Mouse (Mus musculus): Measurements from ENCODE around the gene Gm13030. TPM values are rescaled to one million over a fixed set of nuclear protein-coding genes. Genes with fewer than 3 reads are reported as not detected.

Gene Gm13030
- polyA plus RNA-seq, 1 experiment from 2014 or later, result not detected

DNA sequence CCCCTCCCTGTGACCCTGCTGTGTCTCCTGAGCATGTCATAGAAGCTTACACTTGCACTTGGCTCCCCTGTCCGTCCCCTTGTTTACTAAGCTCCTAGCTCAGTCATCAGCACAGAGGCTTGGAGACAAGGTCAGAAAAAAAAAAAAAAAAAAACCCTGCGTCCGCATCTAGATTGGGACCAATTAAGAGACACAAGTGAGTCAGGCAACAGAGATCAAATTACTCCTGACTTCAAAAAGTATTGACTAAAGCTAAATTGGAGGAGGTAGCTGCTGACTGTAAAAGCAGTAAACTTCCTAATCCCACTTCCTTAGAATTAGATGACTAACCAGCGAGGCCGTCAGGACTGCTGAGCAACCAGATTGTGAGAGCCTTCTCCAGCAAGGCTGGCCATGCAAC lies 8.7 kb downstream of the Gm13030 start:
- Histone ChIP-seq H3K9ac (no peak overlapping the region), H3K36me3 (no peaks in the 10 kb centered on the region), H3K27ac (no peak overlapping the region), H3K27me3 (replicated peaks) (peaks cover 12% of the 10 kb centered on the region; the same call in 1 of the 2 replicates), H3K4me1 (no peaks in the 10 kb centered on the region), H3K4me3 (no peak overlapping the region), H3K9me3 (replicated peaks) (no peaks in the 10 kb centered on the region), H3K4me2 (no peak overlapping the region)
- ATAC-seq, result no peak
- 48% methylated on average over 5 of the region's 5 CpGs for WGBS (ENCODE audit: insufficient replicate concordance)

DNA sequence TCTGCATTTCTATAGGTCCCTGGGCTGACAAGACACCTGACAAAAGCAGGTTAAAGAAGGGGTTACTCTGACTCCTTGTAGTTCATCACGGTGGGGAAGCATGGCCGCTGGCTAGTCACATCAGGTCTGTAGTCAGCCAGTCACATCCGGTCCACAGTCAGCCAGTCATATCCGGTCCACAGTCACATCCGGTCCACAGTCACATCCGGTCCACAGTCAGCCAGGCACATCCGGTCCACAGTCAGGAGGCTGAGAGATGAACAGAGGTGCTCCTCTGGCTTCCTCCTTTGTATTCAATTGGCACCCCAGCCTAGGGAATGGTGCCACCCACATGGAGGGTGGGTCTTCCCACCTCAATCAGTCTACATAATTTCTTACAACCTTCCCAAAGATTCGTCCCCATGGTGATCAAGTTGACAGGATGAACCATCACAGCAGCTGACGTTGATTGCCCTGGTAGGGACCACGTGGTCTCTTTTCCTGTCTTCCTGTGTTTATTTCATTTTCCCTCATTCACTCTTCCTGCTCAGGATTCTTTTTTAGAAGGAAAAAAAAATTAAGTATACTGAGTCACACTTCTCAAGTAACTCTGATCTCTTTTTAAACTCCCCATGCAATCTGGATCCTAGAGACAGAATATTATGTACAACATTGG lies 10.3 kb downstream of the Gm13030 start, which contains the start of gene Pla2g5:
Gene Pla2g5, minus strand, starts transcription at position 139 of the 655 bp plus-strand sequence.
- H3K4me2 ChIP-seq, result no peak within 1 kb of the TSS
- peaks cover 25% of the 10 kb centered on the region for H3K27me3 ChIP-seq (replicated peaks)
- ATAC-seq, result no peak
- no peak within 1 kb of the TSS for H3K4me3 ChIP-seq
- no peaks in the 10 kb centered on the region for H3K9me3 ChIP-seq (replicated peaks)
- 0 out of 2 replicates have a peak, but pooled peaks cover 4% of the 10 kb centered on the region for H3K4me1 ChIP-seq
- H3K36me3 ChIP-seq, result no peaks in the 10 kb centered on the region
- WGBS (ENCODE audit: insufficient replicate concordance), result 49% methylated on average over 10 of the region's 10 CpGs
- H3K27ac ChIP-seq, result no peak within 1 kb of the TSS
- H3K9ac ChIP-seq, result no peak within 1 kb of the TSS

DNA sequence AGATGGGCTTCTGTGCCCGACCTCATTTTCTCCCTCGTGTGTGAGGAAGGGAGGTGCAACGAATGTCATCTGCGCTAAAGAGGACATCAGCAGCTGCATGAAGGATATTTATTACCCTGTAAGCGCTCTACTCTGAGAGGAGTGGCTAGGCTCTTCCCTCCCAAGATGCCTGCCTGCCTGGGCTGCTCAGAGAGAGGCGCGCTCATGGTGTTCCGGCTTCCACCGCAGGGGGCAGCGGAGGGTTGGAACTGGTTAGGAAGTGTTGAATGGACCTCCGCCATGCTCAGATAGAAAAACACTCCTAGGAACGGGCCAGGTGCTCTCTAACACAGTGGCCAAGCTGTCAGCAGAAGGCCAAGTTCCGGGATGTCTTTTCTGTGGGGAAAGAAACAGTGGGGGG lies 14.0 kb downstream of the Gm13030 start:
- 0 out of 2 replicates have a peak, but pooled peaks cover 4% of the 10 kb centered on the region for H3K4me1 ChIP-seq
- no peaks in the 10 kb centered on the region for H3K36me3 ChIP-seq
- H3K4me2 ChIP-seq, result peak overlapping the region; percentile 19
- H3K9ac ChIP-seq, result no peak overlapping the region
- no peak overlapping the region for H3K4me3 ChIP-seq
- H3K9me3 ChIP-seq (replicated peaks), result no peaks in the 10 kb centered on the region
- H3K27ac ChIP-seq, result no peak overlapping the region
- WGBS (ENCODE audit: insufficient replicate concordance), result 5% methylated on average over 13 of the region's 13 CpGs
- no peak for ATAC-seq
- peaks cover 25% of the 10 kb centered on the region for H3K27me3 ChIP-seq (replicated peaks)

DNA sequence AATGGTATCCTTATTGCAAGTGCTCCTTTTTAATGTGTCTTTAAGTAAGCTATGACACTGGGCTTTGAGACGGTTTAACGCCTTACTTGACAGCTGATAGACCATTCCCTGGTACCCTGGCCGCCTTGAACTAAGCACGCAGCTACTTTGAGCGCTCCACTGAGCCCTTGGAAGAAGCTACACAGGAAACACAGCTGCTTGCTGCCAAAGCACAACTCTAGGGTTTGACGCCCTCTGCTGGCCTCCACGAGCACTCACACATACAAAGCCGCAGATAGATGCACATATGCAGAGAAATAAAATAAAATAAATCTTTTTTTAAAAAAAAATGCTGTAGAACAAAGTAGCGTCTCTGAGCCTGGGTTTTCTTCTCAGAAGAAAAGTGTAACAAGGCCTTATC lies 14.5 kb downstream of the Gm13030 start:
- 12% methylated on average over 9 of the region's 9 CpGs for WGBS (ENCODE audit: insufficient replicate concordance)
- no peak for ATAC-seq
- H3K36me3 ChIP-seq, result no peaks in the 10 kb centered on the region
- no peaks in the 10 kb centered on the region for H3K9me3 ChIP-seq (replicated peaks)
- no peak overlapping the region for H3K27ac ChIP-seq
- 0 out of 2 replicates have a peak, but pooled peaks cover 4% of the 10 kb centered on the region for H3K4me1 ChIP-seq
- no peak overlapping the region for H3K9ac ChIP-seq
- H3K4me3 ChIP-seq, result no peak overlapping the region
- peak overlapping the region; percentile 19 for H3K4me2 ChIP-seq
- peaks cover 24% of the 10 kb centered on the region for H3K27me3 ChIP-seq (replicated peaks)

DNA sequence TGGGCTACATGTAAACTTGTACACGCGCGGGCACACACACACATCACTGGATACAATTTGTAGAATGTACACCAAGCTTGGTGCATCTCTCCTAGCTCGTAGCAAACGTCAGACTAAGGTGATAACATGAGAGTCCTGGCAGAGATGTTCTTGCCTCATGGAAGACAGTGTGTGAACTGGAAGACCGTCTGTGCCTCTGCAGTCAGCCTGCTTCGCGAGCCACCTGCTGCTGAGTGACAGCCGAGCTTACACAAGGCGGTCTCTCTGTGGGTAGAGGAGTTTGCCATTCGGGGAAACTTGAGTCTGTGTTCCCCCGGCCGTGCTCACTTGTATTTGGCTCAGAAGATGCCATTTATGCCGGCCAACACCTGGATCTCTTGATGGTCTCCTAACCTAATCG lies 15.3 kb downstream of the Gm13030 start:
- no peaks in the 10 kb centered on the region for H3K36me3 ChIP-seq
- H3K27me3 ChIP-seq (replicated peaks), result peaks cover 25% of the 10 kb centered on the region
- WGBS (ENCODE audit: insufficient replicate concordance), result 48% methylated on average over 15 of the region's 15 CpGs
- no peak overlapping the region for H3K27ac ChIP-seq
- H3K4me3 ChIP-seq, result no peak overlapping the region
- no peak for ATAC-seq
- H3K9ac ChIP-seq, result no peak overlapping the region
- 0 out of 2 replicates have a peak, but pooled peaks cover 4% of the 10 kb centered on the region for H3K4me1 ChIP-seq
- H3K4me2 ChIP-seq, result no peak overlapping the region
- H3K9me3 ChIP-seq (replicated peaks), result no peaks in the 10 kb centered on the region

DNA sequence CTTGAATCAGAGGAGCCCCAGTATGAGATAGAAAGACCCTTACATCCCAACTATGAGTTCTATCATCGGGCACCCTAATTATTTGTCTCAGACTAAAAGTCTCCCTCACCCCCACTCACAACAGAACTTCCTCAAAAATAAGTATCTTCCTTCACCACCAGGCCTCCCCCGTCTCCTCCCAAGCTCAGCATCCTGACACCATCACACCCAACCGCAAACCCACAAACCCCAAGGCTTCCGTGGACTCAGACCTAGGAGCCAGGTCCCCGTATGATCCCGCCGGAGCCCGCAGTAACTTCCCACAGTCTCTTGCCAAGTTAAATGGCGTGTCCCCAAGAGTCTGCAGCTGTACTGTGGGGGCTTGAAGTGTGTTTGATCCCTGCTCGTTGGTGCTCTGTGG lies 16.2 kb downstream of the Gm13030 start:
- WGBS (ENCODE audit: insufficient replicate concordance), result 36% methylated on average over 10 of the region's 10 CpGs
- Histone ChIP-seq H3K27me3 (replicated peaks) (peaks cover 28% of the 10 kb centered on the region), H3K4me1 (0 out of 2 replicates have a peak, but pooled peaks cover 4% of the 10 kb centered on the region), H3K36me3 (no peaks in the 10 kb centered on the region), H3K4me2 (no peak overlapping the region), H3K9ac (no peak overlapping the region), H3K27ac (no peak overlapping the region), H3K4me3 (no peak overlapping the region), H3K9me3 (replicated peaks) (no peaks in the 10 kb centered on the region)
- ATAC-seq, result no peak

DNA sequence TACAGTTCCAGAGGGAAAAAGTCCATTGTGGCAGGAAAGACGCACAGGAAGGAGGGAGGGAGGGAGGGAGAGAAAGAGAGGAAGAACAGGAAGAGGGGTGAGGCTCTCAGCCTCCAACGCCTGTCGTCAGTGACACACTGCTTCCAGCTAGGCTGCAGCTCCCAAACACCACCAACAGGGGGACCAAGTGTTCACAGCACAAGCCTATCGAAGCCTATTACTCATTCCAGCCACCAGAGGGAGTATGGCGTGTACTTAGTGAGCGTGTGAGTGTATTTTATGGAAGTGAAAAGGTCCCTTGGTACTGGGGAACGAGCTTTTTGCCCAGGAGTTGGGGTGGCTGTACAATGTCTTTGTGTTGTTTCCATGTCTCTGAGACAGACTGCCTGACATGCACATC lies 17.3 kb downstream of the Gm13030 start:
- Histone ChIP-seq H3K4me2 (no peak overlapping the region), H3K4me1 (0 out of 2 replicates have a peak, but pooled peaks cover 4% of the 10 kb centered on the region), H3K9ac (no peak overlapping the region), H3K27ac (no peak overlapping the region), H3K27me3 (replicated peaks) (peaks cover 28% of the 10 kb centered on the region), H3K4me3 (no peak overlapping the region), H3K9me3 (replicated peaks) (no peaks in the 10 kb centered on the region), H3K36me3 (no peaks in the 10 kb centered on the region)
- WGBS (ENCODE audit: insufficient replicate concordance), result 13% methylated on average over 7 of the region's 7 CpGs
- ATAC-seq, result no peak

DNA sequence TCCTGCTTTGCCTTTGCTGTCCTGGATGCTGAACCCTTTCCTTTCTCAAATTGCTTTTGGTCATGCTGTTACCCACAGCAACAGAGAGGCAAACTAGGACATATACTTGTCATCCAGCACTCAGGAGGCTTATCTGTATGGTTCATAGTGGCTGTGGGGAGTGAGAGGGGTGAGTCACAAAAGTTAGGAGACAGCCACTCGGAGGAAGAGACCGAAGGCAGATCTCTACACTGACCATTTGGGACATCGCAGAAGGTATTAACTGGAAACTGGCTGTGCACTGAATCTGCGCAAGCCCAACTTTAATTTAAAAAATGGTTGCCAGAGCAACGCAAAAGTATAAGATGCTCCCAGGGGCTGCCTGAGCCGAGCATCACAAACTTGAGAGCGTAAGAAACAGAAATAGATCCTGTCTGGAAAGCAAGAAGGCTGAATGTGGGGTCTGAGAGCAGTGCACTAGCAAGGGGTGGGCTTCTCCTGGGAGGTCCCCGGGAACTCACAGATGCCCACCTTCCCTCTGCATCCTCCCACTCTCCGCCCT lies 18.6 kb downstream of the Gm13030 start:
- ATAC-seq, result no peak
- no peak overlapping the region for H3K4me2 ChIP-seq
- H3K9ac ChIP-seq, result no peak overlapping the region
- 70% methylated on average over 9 of the region's 9 CpGs for WGBS (ENCODE audit: insufficient replicate concordance)
- H3K36me3 ChIP-seq, result no peaks in the 10 kb centered on the region
- no peaks in the 10 kb centered on the region for H3K9me3 ChIP-seq (replicated peaks)
- no peak overlapping the region for H3K27ac ChIP-seq
- 0 out of 2 replicates have a peak, but pooled peaks cover 4% of the 10 kb centered on the region for H3K4me1 ChIP-seq
- H3K4me3 ChIP-seq, result no peak overlapping the region
- H3K27me3 ChIP-seq (replicated peaks), result peaks cover 25% of the 10 kb centered on the region

DNA sequence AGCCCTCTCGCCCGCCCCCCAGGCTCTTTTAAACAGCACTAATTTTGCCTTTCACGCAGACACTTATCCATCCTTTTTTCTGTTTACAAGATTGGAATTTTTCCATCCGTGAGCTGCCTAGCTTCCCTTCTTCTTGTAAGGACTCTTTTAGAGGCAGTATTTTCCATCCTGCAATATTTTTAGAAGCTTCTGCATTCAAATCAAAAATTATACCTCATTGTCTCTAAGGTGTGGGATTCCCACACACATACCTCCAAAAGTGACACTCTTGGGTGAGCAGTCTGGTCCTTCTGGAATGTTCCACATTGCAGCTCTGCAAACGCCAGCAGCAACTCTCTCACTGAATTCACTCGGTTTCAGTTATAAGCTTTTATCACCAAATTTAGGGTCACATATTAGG lies 20.8 kb downstream of the Gm13030 start:
- no peak for ATAC-seq
- peaks cover 8% of the 10 kb centered on the region; the same call in 1 of the 2 replicates for H3K27me3 ChIP-seq (replicated peaks)
- no peak overlapping the region for H3K27ac ChIP-seq
- H3K36me3 ChIP-seq, result no peaks in the 10 kb centered on the region
- WGBS (ENCODE audit: insufficient replicate concordance), result 63% methylated on average over 6 of the region's 6 CpGs
- no peak overlapping the region for H3K9ac ChIP-seq
- H3K4me3 ChIP-seq, result no peak overlapping the region
- no peak overlapping the region for H3K4me2 ChIP-seq
- no peaks in the 10 kb centered on the region for H3K9me3 ChIP-seq (replicated peaks)
- H3K4me1 ChIP-seq, result no peaks in the 10 kb centered on the region

DNA sequence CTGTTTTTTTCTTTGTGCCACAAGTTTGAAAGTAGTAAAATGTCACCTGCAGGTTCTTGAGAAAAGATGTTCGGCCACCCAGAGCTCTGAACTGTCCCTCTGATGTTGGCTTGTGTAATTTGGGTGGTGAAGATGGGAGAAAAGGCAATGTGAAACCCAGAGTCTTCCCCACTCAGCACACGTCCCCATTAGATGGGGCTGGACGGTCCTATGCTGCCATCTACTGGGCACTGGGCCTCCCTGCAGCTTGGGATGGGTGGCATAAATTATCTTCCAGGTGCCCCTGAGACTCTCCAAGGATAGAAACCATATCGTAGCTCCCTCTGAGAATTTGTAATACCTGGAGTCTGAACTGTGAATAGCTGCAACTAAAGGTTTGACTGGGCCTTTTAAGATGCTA lies 22.3 kb downstream of the Gm13030 start:
- no peak overlapping the region for H3K27ac ChIP-seq
- H3K4me3 ChIP-seq, result no peak overlapping the region
- H3K9me3 ChIP-seq (replicated peaks), result no peaks in the 10 kb centered on the region
- 0 out of 2 replicates have a peak, but pooled peaks cover 4% of the 10 kb centered on the region for H3K27me3 ChIP-seq (replicated peaks)
- no peak overlapping the region for H3K4me2 ChIP-seq
- 9% methylated on average over 4 of the region's 4 CpGs for WGBS (ENCODE audit: insufficient replicate concordance)
- ATAC-seq, result no peak
- no peaks in the 10 kb centered on the region for H3K36me3 ChIP-seq
- H3K9ac ChIP-seq, result no peak overlapping the region
- no peaks in the 10 kb centered on the region for H3K4me1 ChIP-seq

DNA sequence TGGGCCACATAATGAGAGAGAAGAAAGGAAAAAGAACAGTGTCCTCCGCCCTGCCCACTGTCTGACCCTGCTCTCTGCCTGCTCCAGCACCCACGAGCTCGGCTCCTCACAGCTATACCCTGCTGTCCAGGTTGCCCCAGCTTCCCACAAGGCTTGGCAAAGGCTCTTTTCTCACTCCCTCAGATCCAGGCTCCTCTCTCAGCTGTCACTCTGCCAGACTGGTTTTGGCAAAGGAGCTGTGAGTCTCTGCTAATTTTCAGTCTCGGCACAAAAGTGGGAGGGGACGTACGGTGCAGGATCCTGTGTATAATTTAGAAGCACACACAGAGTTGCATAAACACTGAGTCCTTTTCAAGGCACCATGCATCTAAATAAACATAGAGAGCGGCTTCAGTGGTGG lies 32.4 kb downstream of the Gm13030 start:
- H3K4me3 ChIP-seq, result no peak overlapping the region
- no peak for ATAC-seq
- no peak overlapping the region for H3K4me2 ChIP-seq
- H3K27me3 ChIP-seq (replicated peaks), result no peaks in the 10 kb centered on the region
- no peaks in the 10 kb centered on the region for H3K36me3 ChIP-seq
- H3K9ac ChIP-seq, result no peak overlapping the region
- no peak overlapping the region for H3K27ac ChIP-seq
- H3K4me1 ChIP-seq, result no peaks in the 10 kb centered on the region
- peaks cover 26% of the 10 kb centered on the region; the same call in 1 of the 2 replicates for H3K9me3 ChIP-seq (replicated peaks)
- WGBS (ENCODE audit: insufficient replicate concordance), result 86% methylated on average over 7 of the region's 7 CpGs

DNA sequence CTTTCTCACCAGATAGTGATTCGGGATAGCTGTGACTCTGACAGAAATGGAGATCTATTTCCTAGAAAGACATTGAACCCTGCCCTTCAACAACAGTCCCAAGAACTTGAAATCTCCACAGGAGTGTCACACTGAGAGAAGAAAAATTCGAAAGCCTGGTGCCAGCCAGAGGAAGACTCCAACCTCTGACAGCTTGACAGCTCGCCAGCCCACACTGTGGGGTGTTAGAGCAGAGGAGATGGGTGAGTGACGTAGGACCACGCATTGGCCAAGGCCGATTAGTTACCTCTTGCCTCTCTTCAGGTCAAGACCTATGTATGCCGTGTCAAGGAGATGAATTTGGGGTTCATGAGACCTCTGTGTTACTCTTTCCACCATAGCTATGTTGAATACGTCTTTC lies 33.0 kb downstream of the Gm13030 start:
- no peaks in the 10 kb centered on the region for H3K4me1 ChIP-seq
- peaks cover 26% of the 10 kb centered on the region; the same call in 1 of the 2 replicates for H3K9me3 ChIP-seq (replicated peaks)
- H3K4me3 ChIP-seq, result no peak overlapping the region
- no peak overlapping the region for H3K9ac ChIP-seq
- H3K4me2 ChIP-seq, result no peak overlapping the region
- no peak overlapping the region for H3K27ac ChIP-seq
- no peak for ATAC-seq
- H3K27me3 ChIP-seq (replicated peaks), result no peaks in the 10 kb centered on the region
- no peaks in the 10 kb centered on the region for H3K36me3 ChIP-seq
- 62% methylated on average over 8 of the region's 8 CpGs for WGBS (ENCODE audit: insufficient replicate concordance)
